Mouse (Mus musculus): ENCODE measurements at regions not wholly inside any gene's neighbourhood (a gene's known extent, or its start where the extent isn't known, plus 50 kb on each side); places are given as distances from the start of the nearest gene placed in this dataset.
"Not testable (repeated sequence)": the region's sequence is repeated elsewhere in the genome, so short reads cannot be mapped to it uniquely, and the experiment has no call there.

DNA sequence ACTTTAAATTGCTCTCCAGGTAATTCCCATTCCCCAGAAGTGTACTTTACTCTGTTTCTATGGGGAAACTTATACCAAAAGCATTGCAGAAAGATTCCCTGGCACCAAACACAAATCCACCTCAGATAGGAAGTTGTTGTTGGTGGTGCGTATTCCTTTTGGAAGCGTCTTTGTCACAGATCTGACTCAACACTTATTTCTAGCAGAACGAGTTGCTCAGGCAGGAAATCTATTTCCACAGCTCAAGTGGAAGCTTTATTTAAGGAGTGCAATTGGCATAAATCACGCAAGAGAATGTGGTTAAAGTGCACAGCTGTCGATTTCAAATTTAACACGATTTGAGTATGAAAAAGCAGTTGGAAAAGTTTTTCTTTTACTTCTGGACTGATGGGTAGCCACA lies 436.9 kb upstream of the Ghitm start:
- TF ChIP-seq POLR2A (IDR thresholded peaks at IDR 0.05; ENCODE audit: borderline replicate concordance, extremely low read depth, insufficient read depth, insufficient read length, poor library complexity, severe bottlenecking) (no peak), CTCF (IDR thresholded peaks at IDR 0.05; ENCODE audit: borderline replicate concordance, extremely low read depth, insufficient read depth, insufficient read length) (no peak)
- DNase-seq (ENCODE audit: low read depth), result no peak

- DNase-seq (ENCODE audit: low read depth), result no peak
- TF ChIP-seq POLR2A (IDR thresholded peaks at IDR 0.05; ENCODE audit: borderline replicate concordance, extremely low read depth, insufficient read depth, insufficient read length, poor library complexity, severe bottlenecking) (no peak), CTCF (IDR thresholded peaks at IDR 0.05; ENCODE audit: borderline replicate concordance, extremely low read depth, insufficient read depth, insufficient read length) (no peak)
Measured at GRCm38 (mm10) chr14:37558258-37558657, 423.2 kb upstream of the Ghitm start.

DNA sequence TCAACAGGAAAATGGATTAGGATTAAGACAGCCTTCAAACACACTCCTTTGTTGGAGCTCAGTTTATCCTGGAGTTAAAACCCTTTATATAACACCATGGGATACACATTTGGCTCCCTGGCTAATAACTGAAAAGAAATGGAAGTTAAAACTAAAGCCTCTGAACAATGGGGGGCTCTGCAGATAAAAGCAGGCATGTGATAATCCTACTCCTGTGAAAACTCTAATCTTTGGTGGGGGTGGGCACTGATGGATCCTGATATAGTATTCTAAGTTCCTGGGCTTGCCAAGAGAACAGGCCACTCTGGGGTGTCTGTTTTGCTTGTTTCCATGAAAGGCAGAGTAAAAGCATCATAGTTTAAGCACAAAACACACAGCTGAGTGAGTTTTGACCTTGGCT lies 388.5 kb upstream of the Ghitm start:
- DNase-seq (ENCODE audit: low read depth), result peak; percentile 66
- no peak for TF ChIP-seq CTCF (IDR thresholded peaks at IDR 0.05; ENCODE audit: borderline replicate concordance, extremely low read depth, insufficient read depth, insufficient read length)
- no peak for TF ChIP-seq POLR2A (IDR thresholded peaks at IDR 0.05; ENCODE audit: borderline replicate concordance, extremely low read depth, insufficient read depth, insufficient read length, poor library complexity, severe bottlenecking)

GRCm38 (mm10) chr14:37520631-37521030 lies 385.6 kb upstream of the Ghitm start:
- not testable (repeated sequence) for DNase-seq (ENCODE audit: low read depth)

DNA sequence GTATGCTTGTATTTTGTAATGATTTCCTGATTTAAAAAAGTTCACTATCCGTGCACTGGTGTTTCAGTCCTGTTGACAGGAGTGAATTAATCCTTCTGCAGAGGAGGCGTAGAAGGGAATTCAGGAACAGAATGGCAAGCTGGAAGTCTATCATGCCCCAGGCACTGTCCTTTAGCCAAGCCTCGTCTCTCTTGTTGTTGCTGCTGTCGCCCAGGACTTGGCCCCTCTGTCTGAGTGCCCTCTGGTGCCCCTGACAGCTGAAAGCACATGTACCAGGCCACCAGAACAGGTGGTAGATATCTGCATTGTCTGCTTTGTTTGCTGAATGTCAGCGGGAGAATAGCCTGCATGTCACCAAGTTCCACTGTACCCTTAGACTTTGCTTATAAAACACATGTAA lies 370.2 kb upstream of the Ghitm start:
- peak; percentile 4 for DNase-seq (ENCODE audit: low read depth)
- TF ChIP-seq CTCF (IDR thresholded peaks at IDR 0.05; ENCODE audit: borderline replicate concordance, extremely low read depth, insufficient read depth, insufficient read length) (no peak), POLR2A (IDR thresholded peaks at IDR 0.05; ENCODE audit: borderline replicate concordance, extremely low read depth, insufficient read depth, insufficient read length, poor library complexity, severe bottlenecking) (no peak)

- TF ChIP-seq POLR2A (IDR thresholded peaks at IDR 0.05; ENCODE audit: borderline replicate concordance, extremely low read depth, insufficient read depth, insufficient read length, poor library complexity, severe bottlenecking) (no peak), CTCF (IDR thresholded peaks at IDR 0.05; ENCODE audit: borderline replicate concordance, extremely low read depth, insufficient read depth, insufficient read length) (no peak)
- DNase-seq (ENCODE audit: low read depth), result peak; percentile 9
Measured at GRCm38 (mm10) chr14:37490711-37491110, 355.6 kb upstream of the Ghitm start.

GRCm38 (mm10) chr14:37485292-37485691 lies 350.2 kb upstream of the Ghitm start:
- no peak for DNase-seq (ENCODE audit: low read depth)
- TF ChIP-seq CTCF (IDR thresholded peaks at IDR 0.05; ENCODE audit: borderline replicate concordance, extremely low read depth, insufficient read depth, insufficient read length), result no peak
- TF ChIP-seq POLR2A (IDR thresholded peaks at IDR 0.05; ENCODE audit: borderline replicate concordance, extremely low read depth, insufficient read depth, insufficient read length, poor library complexity, severe bottlenecking), result no peak

GRCm38 (mm10) chr14:37477599-37477998 lies 342.5 kb upstream of the Ghitm start:
- DNase-seq (ENCODE audit: low read depth), result no peak
- TF ChIP-seq POLR2A (IDR thresholded peaks at IDR 0.05; ENCODE audit: borderline replicate concordance, extremely low read depth, insufficient read depth, insufficient read length, poor library complexity, severe bottlenecking) (no peak), CTCF (IDR thresholded peaks at IDR 0.05; ENCODE audit: borderline replicate concordance, extremely low read depth, insufficient read depth, insufficient read length) (no peak)

GRCm38 (mm10) chr14:37468711-37469110 lies 333.6 kb upstream of the Ghitm start:
- TF ChIP-seq POLR2A (IDR thresholded peaks at IDR 0.05; ENCODE audit: borderline replicate concordance, extremely low read depth, insufficient read depth, insufficient read length, poor library complexity, severe bottlenecking) (no peak), CTCF (IDR thresholded peaks at IDR 0.05; ENCODE audit: borderline replicate concordance, extremely low read depth, insufficient read depth, insufficient read length) (no peak)
- no peak for DNase-seq (ENCODE audit: low read depth)

- peak; percentile 22 for DNase-seq (ENCODE audit: low read depth)
- TF ChIP-seq CTCF (IDR thresholded peaks at IDR 0.05; ENCODE audit: borderline replicate concordance, extremely low read depth, insufficient read depth, insufficient read length), result no peak
Measured at GRCm38 (mm10) chr14:37440874-37441273, 305.8 kb upstream of the Ghitm start.

GRCm38 (mm10) chr14:37430656-37431055 lies 295.6 kb upstream of the Ghitm start:
- TF ChIP-seq CTCF (IDR thresholded peaks at IDR 0.05; ENCODE audit: borderline replicate concordance, extremely low read depth, insufficient read depth, insufficient read length), result peak; percentile 14; the same call in 1 of the 2 replicates
- TF ChIP-seq POLR2A (IDR thresholded peaks at IDR 0.05; ENCODE audit: borderline replicate concordance, extremely low read depth, insufficient read depth, insufficient read length, poor library complexity, severe bottlenecking), result no peak
- peak; percentile 36 for DNase-seq (ENCODE audit: low read depth)

GRCm38 (mm10) chr14:37425506-37425905 lies 290.4 kb upstream of the Ghitm start:
- TF ChIP-seq CTCF (IDR thresholded peaks at IDR 0.05; ENCODE audit: borderline replicate concordance, extremely low read depth, insufficient read depth, insufficient read length) (no peak), POLR2A (IDR thresholded peaks at IDR 0.05; ENCODE audit: borderline replicate concordance, extremely low read depth, insufficient read depth, insufficient read length, poor library complexity, severe bottlenecking) (no peak)
- DNase-seq (ENCODE audit: low read depth), result no peak

- TF ChIP-seq CTCF (IDR thresholded peaks at IDR 0.05; ENCODE audit: borderline replicate concordance, extremely low read depth, insufficient read depth, insufficient read length) (no peak), POLR2A (IDR thresholded peaks at IDR 0.05; ENCODE audit: borderline replicate concordance, extremely low read depth, insufficient read depth, insufficient read length, poor library complexity, severe bottlenecking) (no peak)
- no peak for DNase-seq (ENCODE audit: low read depth)
Measured at GRCm38 (mm10) chr14:37421566-37421965, 286.5 kb upstream of the Ghitm start.

DNA sequence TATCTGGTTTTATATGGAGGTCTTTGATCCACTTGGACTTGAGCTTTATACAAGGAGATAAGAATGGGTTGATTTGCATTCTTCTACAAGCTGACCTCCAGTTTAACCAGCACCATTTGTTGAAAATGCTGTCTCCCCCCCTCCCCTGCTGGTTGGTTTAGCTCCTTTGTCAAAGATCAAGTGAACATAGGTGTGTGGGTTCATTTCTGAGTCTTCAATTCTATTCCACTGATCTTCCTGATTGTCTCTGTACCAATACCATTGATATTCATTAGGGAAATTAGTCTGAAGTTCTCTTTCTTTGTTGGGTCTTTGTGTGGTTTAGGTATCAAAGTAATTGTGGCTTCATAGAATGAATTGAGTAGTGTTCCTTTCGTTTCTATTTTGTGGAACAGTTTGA lies 277.5 kb upstream of the Ghitm start:
- not testable (repeated sequence) for DNase-seq (ENCODE audit: low read depth)

Measured in brain, embryonic 14.5 days (tissue).